Mouse (Mus musculus): ENCODE data around the gene Eif2b2. TPM values are rescaled to one million over a fixed set of nuclear protein-coding genes. Genes with fewer than 3 reads are reported as not detected.

Gene Eif2b2
- total and polyA plus RNA-seq, 3 experiments, result 94.9 to 143 (median 123) TPM

GRCm38 (mm10) chr12:85175087-85175675 lies 44.1 kb upstream of the Eif2b2 start:
- no peaks in the 10 kb centered on the region for H3K36me3 ChIP-seq (replicated peaks in 1 of 2; ENCODE audit: control insufficient read depth in 1 of 2, insufficient read depth in 1 of 2, low read length in 1 of 2)
- peaks cover 97% of the 10 kb centered on the region for H3K27me3 ChIP-seq (replicated peaks)
- no peak overlapping the region for H3K4me3 ChIP-seq (replicated peaks in 1 of 3; ENCODE audit: low read depth in 2 of 3, low read length in 2 of 3, poor library complexity in 1 of 3)
- no peak overlapping the region for H3K4me2 ChIP-seq (ENCODE audit: insufficient read depth, low read depth, poor library complexity, severe bottlenecking)
- H3K9me3 ChIP-seq (replicated peaks; ENCODE audit: low read length), result no peaks in the 10 kb centered on the region
- DNase-seq (ENCODE audit: extremely low read depth), result no peak
- no peak overlapping the region for H3K27ac ChIP-seq (ENCODE audit: insufficient read depth, low read depth)
- in situ Hi-C loops (cut with MboI; ENCODE audit: low pct_ligation_motif_present, low pct_unique_long_range_greater_than_20kb, low sequenced_read_pairs) (no loop called here), dilution Hi-C loops (cut with MboI; ENCODE audit: extremely low pct_ligation_motif_present, extremely low pct_unique_long_range_greater_than_20kb, low sequenced_read_pairs) (no loop called here)
- TF ChIP-seq POLR2AphosphoS2 (IDR thresholded peaks at IDR 0.05; ENCODE audit: low read depth, low read length) (no peak), UBTF (IDR thresholded peaks at IDR 0.05; ENCODE audit: low read depth, low read length) (no peak)
- peaks cover 10 to 20% of the 10 kb centered on the region in 2 experiments for H3K4me1 ChIP-seq (ENCODE audit: control insufficient read depth in 1 of 2, insufficient read depth in 2 of 2)
- H3K79me2 ChIP-seq (replicated peaks; ENCODE audit: control insufficient read depth, extremely low read depth, insufficient read depth, poor library complexity, severe bottlenecking), result no peaks in the 10 kb centered on the region
- H3K9ac ChIP-seq (ENCODE audit: insufficient read depth, low read depth), result no peak overlapping the region

GRCm38 (mm10) chr12:85175926-85176845 lies 43.1 kb upstream of the Eif2b2 start:
- Histone ChIP-seq H3K27me3 (replicated peaks) (peaks cover 97% of the 10 kb centered on the region), H3K79me2 (replicated peaks; ENCODE audit: control insufficient read depth, extremely low read depth, insufficient read depth, poor library complexity, severe bottlenecking) (no peaks in the 10 kb centered on the region), H3K4me1 (ENCODE audit: control insufficient read depth in 1 of 2, insufficient read depth in 2 of 2) (peaks cover 10 to 19% of the 10 kb centered on the region in 2 experiments), H3K36me3 (replicated peaks in 1 of 2; ENCODE audit: control insufficient read depth in 1 of 2, insufficient read depth in 1 of 2, low read length in 1 of 2) (no peaks in the 10 kb centered on the region), H3K4me2 (ENCODE audit: insufficient read depth, low read depth, poor library complexity, severe bottlenecking) (no peak overlapping the region), H3K4me3 (replicated peaks in 1 of 3; ENCODE audit: low read depth in 2 of 3, low read length in 2 of 3, poor library complexity in 1 of 3) (no peak overlapping the region), H3K27ac (ENCODE audit: insufficient read depth, low read depth) (no peak overlapping the region), H3K9ac (ENCODE audit: insufficient read depth, low read depth) (no peak overlapping the region), H3K9me3 (replicated peaks; ENCODE audit: low read length) (no peaks in the 10 kb centered on the region)
- DNase-seq (ENCODE audit: extremely low read depth), result no peak
- dilution Hi-C loops (cut with MboI; ENCODE audit: extremely low pct_ligation_motif_present, extremely low pct_unique_long_range_greater_than_20kb, low sequenced_read_pairs) (no loop called here), in situ Hi-C loops (cut with MboI; ENCODE audit: low pct_ligation_motif_present, low pct_unique_long_range_greater_than_20kb, low sequenced_read_pairs) (no loop called here)
- TF ChIP-seq USF2 (conservative IDR thresholded peaks at IDR 0.05; ENCODE audit: low read depth, low read length) (no peak), POLR2AphosphoS2 (IDR thresholded peaks at IDR 0.05; ENCODE audit: low read depth, low read length) (no peak), JUND (conservative IDR thresholded peaks at IDR 0.05; ENCODE audit: low read depth, low read length) (no peak), SIN3A (IDR thresholded peaks at IDR 0.05; ENCODE audit: low read length) (no peak), NRF1 (IDR thresholded peaks at IDR 0.05; ENCODE audit: low read depth, low read length) (no peak), ZNF384 (IDR thresholded peaks at IDR 0.05; ENCODE audit: low read depth, low read length) (no peak), E2F4 (IDR thresholded peaks at IDR 0.05; ENCODE audit: insufficient replicate concordance, low read depth, low read length) (no peak), TCF12 (IDR thresholded peaks at IDR 0.05; ENCODE audit: low read depth, low read length) (no peak), ZMIZ1 (IDR thresholded peaks at IDR 0.05; ENCODE audit: low read depth, low read length) (no peak), KAT2A (IDR thresholded peaks at IDR 0.05; ENCODE audit: insufficient replicate concordance, low read length) (no peak), TBP (conservative IDR thresholded peaks at IDR 0.05; ENCODE audit: low read depth, low read length) (no peak), UBTF (IDR thresholded peaks at IDR 0.05; ENCODE audit: low read depth, low read length) (no peak), MAZ (IDR thresholded peaks at IDR 0.05; ENCODE audit: low read depth, low read length) (no peak), MAFK (IDR thresholded peaks at IDR 0.05; ENCODE audit: insufficient replicate concordance, low read length) (no peak)
